Mouse (Mus musculus) erythroblast, embryonic 14.5 days (primary cell): ENCODE results near the gene Grrp1.

Experiments used
- GATA1 ChIP-seq: IDR thresholded peaks from 2 replicates; pipeline ENCODE4 v1.6.1; 2012; ENCODE audit warnings: low read length, inconsistent platforms, mixed read lengths
- TAL1 ChIP-seq: IDR thresholded peaks from 3 replicates; pipeline ENCODE4 v1.6.1; 2012; ENCODE audit warnings: low read length, inconsistent platforms, mixed read lengths

GRCm38 (mm10) chr4:134292067-134292466, 38.2 kb upstream of the Grrp1 start:
- TF ChIP-seq GATA1: no peak
- no peak for TF ChIP-seq TAL1
